In genomic region chr5:45454456-45454855, GRCm38 (mm10) we compare ENCODE assay signal across 43 mouse cellular contexts. TPM values are rescaled to one million over a fixed set of nuclear protein-coding genes. Genes with fewer than 3 reads are reported as not detected.
"Had no signal": no experiment of that assay in that cellular context is flagged by ENCODE, and none has a peak within 500 bp of the region (broad histone marks: within the 10 kb centered on the region; RNA-seq: fewer than 3 reads in every experiment).

No protein-coding gene starts in this region.

- H3K4me3 ChIP-seq: limb, embryonic 10.5 days; limb, embryonic 12.5 days; limb, embryonic 13.5 days; limb, embryonic 15.5 days; liver, embryonic 12.5 days; liver, embryonic 13.5 days; liver, embryonic 15.5 days; lung, embryonic 15.5 days; megakaryocyte, embryonic 14.5 days; midbrain, embryonic 10.5 days; midbrain, embryonic 12.5 days; midbrain, embryonic 13.5 days; midbrain, embryonic 15.5 days; myocyte; neural tube, embryonic 12.5 days had no signal

- H3K36me3 ChIP-seq: limb, embryonic 10.5 days; limb, embryonic 12.5 days; limb, embryonic 13.5 days; limb, embryonic 15.5 days; liver, embryonic 12.5 days; liver, embryonic 13.5 days; liver, embryonic 15.5 days; lung, embryonic 15.5 days; midbrain, embryonic 10.5 days; midbrain, embryonic 12.5 days; midbrain, embryonic 13.5 days; midbrain, embryonic 15.5 days; neural tube, embryonic 12.5 days had no signal

- H3K9ac ChIP-seq: limb, embryonic 12.5 days; limb, embryonic 13.5 days; limb, embryonic 15.5 days; liver, embryonic 12.5 days; liver, embryonic 13.5 days; liver, embryonic 14.5 days; liver, embryonic 15.5 days; liver, postnatal 0 days; lung, embryonic 14.5 days; lung, embryonic 15.5 days; midbrain, embryonic 12.5 days; midbrain, embryonic 13.5 days; midbrain, embryonic 15.5 days; neural tube, embryonic 12.5 days had no signal

- H3K4me2 ChIP-seq: limb, embryonic 12.5 days; limb, embryonic 13.5 days; limb, embryonic 15.5 days; liver, embryonic 11.5 days; liver, embryonic 12.5 days; liver, embryonic 13.5 days; liver, embryonic 15.5 days; lung, embryonic 14.5 days; lung, embryonic 15.5 days; midbrain, embryonic 11.5 days; midbrain, embryonic 12.5 days; midbrain, embryonic 13.5 days; midbrain, embryonic 15.5 days; neural tube, embryonic 12.5 days had no signal

- H3K27ac ChIP-seq: limb, embryonic 10.5 days; limb, embryonic 12.5 days; limb, embryonic 13.5 days; limb, embryonic 15.5 days; liver, embryonic 12.5 days; liver, embryonic 13.5 days; liver, embryonic 14.5 days; liver, embryonic 15.5 days; lung, embryonic 15.5 days; macrophage; midbrain, embryonic 10.5 days; midbrain, embryonic 12.5 days; midbrain, embryonic 13.5 days; midbrain, embryonic 15.5 days; neural tube, embryonic 12.5 days had no signal

- ATAC-seq: liver, embryonic 12.5 days; liver, postnatal 0 days; lung, postnatal 0 days; midbrain, embryonic 13.5 days; midbrain, embryonic 15.5 days; midbrain, embryonic 16.5 days had no signal

- DNase-seq: left cerebral cortex, postnatal 4 days; liver; liver, embryonic 13.5 days; liver, postnatal 0 days; lung, adult 18-20 months; lung, adult 2 months; lung, embryonic 14.5 days; lung, postnatal 10 days; lung, postnatal 14 days; lung, postnatal 36 days; lung, postnatal 4 days; midbrain, embryonic 14.5 days had no signal

- H3K27me3 ChIP-seq: limb, embryonic 12.5 days; limb, embryonic 13.5 days; limb, embryonic 15.5 days; liver, embryonic 13.5 days; liver, embryonic 15.5 days; lung, embryonic 15.5 days; midbrain, embryonic 12.5 days; midbrain, embryonic 13.5 days; midbrain, embryonic 15.5 days; neural tube, embryonic 12.5 days had no signal

- H3K4me1 ChIP-seq: limb, embryonic 12.5 days; lung, embryonic 15.5 days had no signal

- H3K9me3 ChIP-seq: limb, embryonic 10.5 days; limb, embryonic 12.5 days; limb, embryonic 13.5 days; limb, embryonic 15.5 days; liver, embryonic 12.5 days; liver, embryonic 13.5 days; liver, embryonic 15.5 days; lung, embryonic 15.5 days; megakaryocyte, embryonic 14.5 days; midbrain, embryonic 10.5 days; midbrain, embryonic 12.5 days; midbrain, embryonic 13.5 days; midbrain, embryonic 15.5 days; neural tube, embryonic 12.5 days had no signal

RNA-seq across cellular contexts. Expression of gene Clrn2, which starts 0.9 kb away (rescaled TPM):
- total RNA-seq: left cerebral cortex, postnatal 4 days; liver, adult 2 months; megakaryocyte progenitor cell, adult 5-6 weeks; megakaryocyte, adult 5-6 weeks; megakaryocyte-erythroid progenitor cell, adult 5-6 weeks; monocyte, adult 5-6 weeks had no signal
- polyA plus RNA-seq: limb, embryonic 10.5 days; limb, embryonic 11.5 days; limb, embryonic 13.5 days; limb, embryonic 14.5 days; limb, embryonic 15.5 days; liver, adult 2 months; liver, embryonic 11.5 days; liver, embryonic 12.5 days; liver, embryonic 13.5 days; liver, embryonic 14.5 days; liver, embryonic 15.5 days; liver, embryonic 16.5 days; liver, postnatal 0 days; lung, adult 2 months; lung, embryonic 14.5 days; lung, embryonic 15.5 days; lung, embryonic 16.5 days; lung, postnatal 0 days; macrophage; midbrain, embryonic 10.5 days; midbrain, embryonic 13.5 days; midbrain, embryonic 14.5 days; midbrain, postnatal 0 days; myocyte; neural tube, embryonic 11.5 days; neural tube, embryonic 12.5 days had no signal
